Mouse (Mus musculus) CH12.LX (cell line): ENCODE measurements around the gene Dnmbp. TPM values are rescaled to one million over a fixed set of nuclear protein-coding genes. Genes with fewer than 3 reads are reported as not detected.
A peak's percentile ranks its signal among the peaks of the same experiment; 100 is the strongest.

Experiments
- DNase-seq: peaks from one replicate; pipeline ENCODE4 v3.0.0-alpha.2; 2013; ENCODE audit errors: extremely low read depth
- H3K27ac ChIP-seq: 2 replicates; pipeline ENCODE4 v1.5.1; 2012; ENCODE audit warnings: low read depth, mild to moderate bottlenecking, control low read depth, moderate library complexity; ENCODE audit not compliant: insufficient read depth
- H3K27me3 ChIP-seq: replicated peaks from 2 replicates; pipeline ENCODE3; 2012; ENCODE audit warnings: inconsistent platforms
- H3K36me3 ChIP-seq, 2 experiments: replicated peaks in 1 of 2; 2 replicates each; pipeline versions ENCODE3 to v1.6.1; 2012; ENCODE audit warnings: inconsistent platforms in 1 of 2, low read length in 1 of 2, mild to moderate bottlenecking in 1 of 2, mixed read lengths in 1 of 2, moderate library complexity in 1 of 2; ENCODE audit not compliant: control insufficient read depth in 1 of 2, insufficient read depth in 1 of 2
- H3K4me1 ChIP-seq, 2 experiments: 2 replicates each; pipeline ENCODE4 v1.6.1; 2012; ENCODE audit warnings: inconsistent platforms in 1 of 2, moderate library complexity in 1 of 2; ENCODE audit not compliant: insufficient read depth in 2 of 2, control insufficient read depth in 1 of 2
- H3K4me2 ChIP-seq: 2 replicates; pipeline ENCODE4 v1.6.1; 2012; ENCODE audit warnings: low read depth, mild to moderate bottlenecking, control low read depth; ENCODE audit not compliant: poor library complexity, insufficient read depth, severe bottlenecking
- H3K4me3 ChIP-seq, 3 experiments: fragments of 150-350 bp in 1 of 3; sonication (generic) in 1 of 3; replicated peaks in 1 of 3; 2 replicates each; pipeline versions ENCODE3 to v1.5.1; 2011 to 2012; ENCODE audit warnings: low read depth in 2 of 3, low read length in 2 of 3, mild to moderate bottlenecking in 2 of 3, moderate library complexity in 2 of 3, control low read depth in 1 of 3, improper control_type of control experiment in 1 of 3, inconsistent platforms in 1 of 3, mixed read lengths in 1 of 3; ENCODE audit not compliant: poor library complexity in 1 of 3
- H3K79me2 ChIP-seq: replicated peaks from 2 replicates; pipeline ENCODE4 v1.6.1; 2012; ENCODE audit warnings: mild to moderate bottlenecking, moderate library complexity; ENCODE audit not compliant: control insufficient read depth, poor library complexity, insufficient read depth, severe bottlenecking; ENCODE audit errors: extremely low read depth
- H3K9ac ChIP-seq: 2 replicates; pipeline ENCODE4 v1.6.1; 2012; ENCODE audit warnings: low read depth, mild to moderate bottlenecking, control low read depth, moderate library complexity; ENCODE audit not compliant: insufficient read depth
- H3K9me3 ChIP-seq: replicated peaks from 2 replicates; pipeline ENCODE3; 2012; ENCODE audit warnings: low read length, inconsistent platforms, mixed read lengths
- BHLHE40 ChIP-seq: IDR thresholded peaks from 2 replicates; pipeline ENCODE4 v1.6.1; 2011; ENCODE audit warnings: mild to moderate bottlenecking, low read depth, low read length, improper control_type of control experiment
- CHD1 ChIP-seq: IDR thresholded peaks from 2 replicates; pipeline ENCODE4 v1.6.1; 2012; ENCODE audit warnings: low read depth, low read length, improper control_type of control experiment, inconsistent platforms
- E2F4 ChIP-seq: IDR thresholded peaks from 2 replicates; pipeline ENCODE4 v1.6.1; 2011; ENCODE audit warnings: low read depth, low read length, improper control_type of control experiment; ENCODE audit not compliant: insufficient replicate concordance
- ELF1 ChIP-seq: IDR thresholded peaks from 2 replicates; pipeline ENCODE4 v1.6.1; 2014; ENCODE audit warnings: low read depth, mild to moderate bottlenecking, inconsistent platforms, low read length, improper control_type of control experiment
- GABPA ChIP-seq: IDR thresholded peaks from 2 replicates; pipeline ENCODE4 v1.6.1; 2012; ENCODE audit warnings: low read depth, low read length, improper control_type of control experiment, inconsistent platforms; ENCODE audit not compliant: insufficient replicate concordance
- HCFC1 ChIP-seq: IDR thresholded peaks from 2 replicates; pipeline ENCODE4 v1.6.1; 2012; ENCODE audit warnings: low read depth, mild to moderate bottlenecking, inconsistent platforms, low read length, improper control_type of control experiment
- IRF4 ChIP-seq: IDR thresholded peaks from 2 replicates; pipeline ENCODE4 v1.6.1; 2014; ENCODE audit warnings: low read depth, mild to moderate bottlenecking, inconsistent platforms, low read length, improper control_type of control experiment
- KAT2A ChIP-seq: IDR thresholded peaks from 2 replicates; pipeline ENCODE4 v1.6.1; 2012; ENCODE audit warnings: low read length, improper control_type of control experiment, inconsistent platforms; ENCODE audit not compliant: insufficient replicate concordance
- MAFK ChIP-seq: IDR thresholded peaks from 2 replicates; pipeline ENCODE4 v1.6.1; 2011; ENCODE audit warnings: low read length, improper control_type of control experiment; ENCODE audit not compliant: insufficient replicate concordance
- MAZ ChIP-seq: IDR thresholded peaks from 2 replicates; pipeline ENCODE4 v1.6.1; 2012; ENCODE audit warnings: low read depth, mild to moderate bottlenecking, inconsistent platforms, low read length, improper control_type of control experiment, moderate library complexity
- MEF2A ChIP-seq: IDR thresholded peaks from 2 replicates; pipeline ENCODE4 v1.6.1; 2014; ENCODE audit warnings: low read depth, mild to moderate bottlenecking, inconsistent platforms, low read length, improper control_type of control experiment, borderline replicate concordance
- MYC ChIP-seq: IDR thresholded peaks from 2 replicates; pipeline ENCODE4 v1.6.1; 2011; ENCODE audit warnings: low read depth, mild to moderate bottlenecking, improper control_type of control experiment, low read length
- NELFE ChIP-seq: IDR thresholded peaks from 2 replicates; pipeline ENCODE4 v1.6.1; 2011; ENCODE audit warnings: low read depth, low read length, improper control_type of control experiment
- PAX5 ChIP-seq: IDR thresholded peaks from 2 replicates; pipeline ENCODE4 v1.6.1; 2012; ENCODE audit warnings: low read length, inconsistent platforms, mixed read lengths
- POLR2A ChIP-seq: IDR thresholded peaks from 2 replicates; pipeline ENCODE4 v1.6.1; 2011; ENCODE audit warnings: low read depth, mild to moderate bottlenecking, improper control_type of control experiment, low read length
- RCOR1 ChIP-seq: conservative IDR thresholded peaks from 2 replicates; pipeline ENCODE4 v1.6.1; 2012; ENCODE audit warnings: low read depth, mild to moderate bottlenecking, inconsistent platforms, low read length, improper control_type of control experiment
- TBP ChIP-seq: conservative IDR thresholded peaks from 2 replicates; pipeline ENCODE4 v1.6.1; 2011; ENCODE audit warnings: low read depth, low read length, improper control_type of control experiment
- UBTF ChIP-seq: IDR thresholded peaks from 2 replicates; pipeline ENCODE4 v1.6.1; 2012; ENCODE audit warnings: low read depth, mild to moderate bottlenecking, inconsistent platforms, low read length, improper control_type of control experiment, moderate library complexity
- ZKSCAN1 ChIP-seq: IDR thresholded peaks from 2 replicates; pipeline ENCODE4 v1.6.1; 2012; ENCODE audit warnings: low read depth, inconsistent platforms, low read length, improper control_type of control experiment, borderline replicate concordance
- ZMIZ1 ChIP-seq: IDR thresholded peaks from 2 replicates; pipeline ENCODE4 v1.6.1; 2012; ENCODE audit warnings: low read depth, mild to moderate bottlenecking, inconsistent platforms, low read length, improper control_type of control experiment
- dilution Hi-C: fragments of 300-500 bp; cut with MboI; formaldehyde crosslinking; loops from 2 replicates; pipeline ENCODE4 v1.14.3; 2020; ENCODE audit warnings: low sequenced_read_pairs; ENCODE audit not compliant: extremely low pct_unique_long_range_greater_than_20kb, extremely low pct_ligation_motif_present
- in situ Hi-C: fragments of 300-500 bp; cut with MboI; formaldehyde crosslinking; loops from 3 replicates; pipeline ENCODE4 v1.14.3; 2019; ENCODE audit warnings: low sequenced_read_pairs, low pct_ligation_motif_present, low pct_unique_long_range_greater_than_20kb, mixed read lengths
- polyA plus RNA-seq: library from polyadenylated mRNA; unstranded; fragments of >175 nt; gene quantifications from 2 replicates; pipeline ENCODE4 v1.2.1, GENCODE M21; 2012; ENCODE audit warnings: low read depth; ENCODE audit not compliant: insufficient read length
- total RNA-seq, 2 experiments: library from RNA; depleted of rRNA; stranded (reverse); fragments of 300-350 nt in 1 of 2; fragments of >200 nt in 1 of 2; gene quantifications; 2 replicates each; pipeline ENCODE4 v1.2.3; 2012 to 2014

Dnmbp gene
- total and polyA plus RNA-seq, 3 experiments, result 1.8 to 5.4 (median 2.3) TPM

DNA sequence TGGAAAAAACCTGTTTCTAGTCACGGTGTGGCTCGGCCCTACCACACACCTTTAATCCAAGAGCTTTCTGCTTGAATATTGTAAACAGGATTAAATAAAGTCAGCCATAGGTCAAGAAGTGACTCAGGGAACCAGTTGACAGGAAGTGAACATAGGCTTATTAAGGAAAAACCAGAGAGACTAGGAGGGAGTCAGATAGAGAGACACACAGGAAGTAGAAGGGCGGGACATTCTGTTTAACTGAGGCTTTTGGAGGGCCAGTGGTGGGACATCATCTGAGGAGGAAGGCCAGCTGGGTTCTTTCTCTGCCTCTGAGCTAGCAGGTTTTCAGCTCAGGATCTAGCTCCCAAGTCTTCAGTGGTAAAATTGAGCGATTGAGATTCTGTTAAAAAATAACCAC, 20.1 kb downstream of the Dnmbp start:
- in situ Hi-C loops, result no loop called here
- peak; percentile 27; the same call in 1 of the 2 replicates for TF ChIP-seq HCFC1
- TF ChIP-seq GABPA, result no peak
- TF ChIP-seq MYC, result no peak
- TF ChIP-seq MAZ, result no peak
- H3K27ac ChIP-seq, result no peak overlapping the region
- peaks cover 4 to 21% of the 10 kb centered on the region in 2 experiments; a peak in 2 of 4 replicates for H3K4me1 ChIP-seq
- H3K4me3 ChIP-seq, result no peak overlapping the region
- peaks cover 0 to 14% of the 10 kb centered on the region in 2 experiments for H3K36me3 ChIP-seq
- H3K9me3 ChIP-seq, result peaks cover 4% of the 10 kb centered on the region
- no peaks in the 10 kb centered on the region for H3K27me3 ChIP-seq
- dilution Hi-C loops, result no loop called here
- no peaks in the 10 kb centered on the region for H3K79me2 ChIP-seq
- no peak overlapping the region for H3K9ac ChIP-seq
- no peak overlapping the region for H3K4me2 ChIP-seq
- DNase-seq, result no peak

DNA sequence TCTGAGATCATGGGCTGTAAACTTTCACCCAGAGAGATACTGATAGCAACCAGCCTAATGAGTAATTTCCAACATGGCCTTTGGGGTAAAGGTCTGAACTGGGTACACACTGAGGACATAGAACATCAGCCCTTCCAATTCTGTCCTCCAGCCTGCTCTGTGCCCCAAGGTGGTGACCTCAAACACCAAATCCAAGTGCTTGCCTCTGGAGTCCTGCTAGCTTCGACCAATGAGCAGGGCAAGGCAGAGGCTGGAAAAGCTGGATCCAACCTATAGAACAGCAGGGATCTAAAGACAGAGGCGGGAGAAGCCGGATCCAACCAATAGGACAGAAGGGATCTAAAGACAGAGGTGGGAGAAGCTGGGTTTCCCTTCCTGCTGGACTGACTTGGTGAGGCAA, 21.2 kb downstream of the Dnmbp start:
- H3K4me2 ChIP-seq, result no peak overlapping the region
- dilution Hi-C loops (no loop called here), in situ Hi-C loops (no loop called here)
- peaks cover 0 to 14% of the 10 kb centered on the region in 2 experiments for H3K36me3 ChIP-seq
- no peaks in the 10 kb centered on the region for H3K79me2 ChIP-seq
- peaks cover 6 to 28% of the 10 kb centered on the region in 2 experiments; a peak in 3 of 4 replicates for H3K4me1 ChIP-seq
- TF ChIP-seq IRF4 (no peak), HCFC1 (no peak), GABPA (no peak)
- TF ChIP-seq, all 38 proteins: peak for 0
- Histone ChIP-seq H3K9me3 (peaks cover 4% of the 10 kb centered on the region), H3K27me3 (no peaks in the 10 kb centered on the region), H3K27ac (no peak overlapping the region), H3K4me3 (no peak overlapping the region), H3K9ac (no peak overlapping the region)
- no peak for DNase-seq

DNA sequence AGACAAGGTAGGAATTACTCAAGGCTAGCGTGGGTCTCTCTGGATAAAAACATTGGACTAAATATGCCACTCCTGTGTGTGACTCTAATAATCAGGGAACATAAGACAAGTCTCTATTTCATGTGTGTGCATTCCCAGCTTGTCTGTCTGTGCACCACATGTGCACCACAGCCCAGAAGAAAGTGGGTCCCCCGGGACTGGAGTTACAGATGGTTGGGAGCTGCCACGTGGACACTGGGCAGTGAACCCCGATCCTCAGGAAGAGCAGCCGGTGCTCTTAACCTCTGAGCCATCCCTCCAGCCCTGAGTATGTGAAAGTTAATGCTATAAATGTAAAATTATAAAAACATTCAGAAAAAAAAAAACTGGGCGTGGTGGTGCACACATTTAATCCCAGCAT, 22.2 kb downstream of the Dnmbp start:
- no peaks in the 10 kb centered on the region for H3K79me2 ChIP-seq
- H3K27me3 ChIP-seq, result no peaks in the 10 kb centered on the region
- no peak for DNase-seq
- dilution Hi-C loops, result no loop called here
- no peak overlapping the region for H3K4me3 ChIP-seq
- no peak overlapping the region for H3K9ac ChIP-seq
- no peak overlapping the region for H3K27ac ChIP-seq
- H3K4me1 ChIP-seq, result peaks cover 8 to 37% of the 10 kb centered on the region in 2 experiments
- no peaks in the 10 kb centered on the region for H3K9me3 ChIP-seq
- no peak overlapping the region for H3K4me2 ChIP-seq
- peaks cover 0 to 9% of the 10 kb centered on the region in 2 experiments for H3K36me3 ChIP-seq
- in situ Hi-C loops, result no loop called here
- TF ChIP-seq E2F4 (no peak), ELF1 (no peak), ZKSCAN1 (no peak), CHD1 (no peak), PAX5 (no peak), IRF4 (no peak), UBTF (no peak), KAT2A (no peak), MAFK (no peak), ZMIZ1 (no peak), NELFE (no peak), TBP (no peak), BHLHE40 (no peak), RCOR1 (no peak), MEF2A (no peak), POLR2A (no peak)
